Mouse (Mus musculus): Measurements from ENCODE around the gene Ado.

The Ado gene

GRCm38 (mm10) chr10:67536621-67537141 is 12.1 kb downstream of the Ado start:
- DNase-seq (ENCODE audit: low spot score in 2 of 2), result peak; percentile 45 to 50

GRCm38 (mm10) chr10:67535972-67536371 is 12.8 kb downstream of the Ado start:
- DNase-seq (ENCODE audit: low spot score in 2 of 2), result peak; percentile 61 to 63

- DNase-seq (ENCODE audit: low spot score in 2 of 2), result no peak
Measured at GRCm38 (mm10) chr10:67535256-67535655, 13.5 kb downstream of the Ado start, which contains the start of gene Egr2. Gene Egr2, plus strand, starts transcription at chr10:67535475.

GRCm38 (mm10) chr10:67529769-67530168 is 19.0 kb downstream of the Ado start:
- no peak for DNase-seq (ENCODE audit: low spot score in 2 of 2)

GRCm38 (mm10) chr10:67526435-67526834 is 22.3 kb downstream of the Ado start:
- DNase-seq (ENCODE audit: low spot score in 2 of 2), result no peak

- DNase-seq (ENCODE audit: low spot score in 2 of 2), result no peak
Measured at GRCm38 (mm10) chr10:67524694-67525093, 24.1 kb downstream of the Ado start.

GRCm38 (mm10) chr10:67524130-67524529 is 24.6 kb downstream of the Ado start:
- no peak for DNase-seq (ENCODE audit: low spot score in 2 of 2)

GRCm38 (mm10) chr10:67518733-67519132 is 30.0 kb downstream of the Ado start:
- no peak for DNase-seq (ENCODE audit: low spot score in 2 of 2)

- no peak for DNase-seq (ENCODE audit: low spot score in 2 of 2)
Measured at GRCm38 (mm10) chr10:67512871-67513270, 35.9 kb downstream of the Ado start.

GRCm38 (mm10) chr10:67512211-67512610 is 36.5 kb downstream of the Ado start:
- peak; percentile 48 to 62 for DNase-seq (ENCODE audit: low spot score in 2 of 2)

- no peak for DNase-seq (ENCODE audit: low spot score in 2 of 2)
Measured at GRCm38 (mm10) chr10:67505248-67505647, 43.5 kb downstream of the Ado start.

- no peak for DNase-seq (ENCODE audit: low spot score in 2 of 2)
Measured at GRCm38 (mm10) chr10:67504046-67504445, 44.7 kb downstream of the Ado start.

- no peak for DNase-seq (ENCODE audit: low spot score in 2 of 2)
Measured at GRCm38 (mm10) chr10:67503320-67503995, 45.3 kb downstream of the Ado start.

GRCm38 (mm10) chr10:67497951-67498350 is 50.8 kb downstream of the Ado start:
- DNase-seq (ENCODE audit: low spot score in 2 of 2), result no peak

- no peak for DNase-seq (ENCODE audit: low spot score in 2 of 2)
Measured at GRCm38 (mm10) chr10:67497144-67497892, 51.4 kb downstream of the Ado start.

Data from frontal cortex, postnatal 36 days (tissue).